Mouse (Mus musculus) olfactory bulb, adult 2 months (tissue): ENCODE results near the gene Adap1.

Experiments used
- CTCF ChIP-seq: fragments of 200-500 bp; IDR thresholded peaks from 2 replicates; pipeline ENCODE4 v1.5.1; 2012; ENCODE audit warnings: low read depth, mild to moderate bottlenecking, low read length, moderate library complexity; ENCODE audit not compliant: insufficient read depth
- POLR2A ChIP-seq: fragments of 200-500 bp; IDR thresholded peaks from 2 replicates; pipeline ENCODE4 v1.6.1; 2012; ENCODE audit warnings: mild to moderate bottlenecking, low read depth, low read length, moderate library complexity; ENCODE audit not compliant: insufficient read depth

- no peak for TF ChIP-seq CTCF
- TF ChIP-seq POLR2A: no peak
These were observed 42.5 kb upstream of the Adap1 start for GRCm38 (mm10) chr5:139367884-139368458.
